Mouse (Mus musculus) stomach, postnatal 0 days (tissue): ENCODE measurements around the gene Itfg2.

ENCODE experiments used
- CTCF ChIP-seq: IDR thresholded peaks from 2 replicates; pipeline ENCODE4 v1.5.1; 2016; ENCODE audit warnings: antibody characterized with exemption, low read depth, mild to moderate bottlenecking, moderate library complexity
- EP300 ChIP-seq: optimal IDR thresholded peaks from 2 replicates; pipeline ENCODE3; 2016; ENCODE audit warnings: antibody characterized with exemption

- TF ChIP-seq CTCF (no peak), EP300 (no peak)
These were observed 58.3 kb downstream of the Itfg2 start for GRCm38 (mm10) chr6:128366466-128366865.
